ENCODE assay signal across 15 mouse cellular contexts in the genomic region with DNA sequence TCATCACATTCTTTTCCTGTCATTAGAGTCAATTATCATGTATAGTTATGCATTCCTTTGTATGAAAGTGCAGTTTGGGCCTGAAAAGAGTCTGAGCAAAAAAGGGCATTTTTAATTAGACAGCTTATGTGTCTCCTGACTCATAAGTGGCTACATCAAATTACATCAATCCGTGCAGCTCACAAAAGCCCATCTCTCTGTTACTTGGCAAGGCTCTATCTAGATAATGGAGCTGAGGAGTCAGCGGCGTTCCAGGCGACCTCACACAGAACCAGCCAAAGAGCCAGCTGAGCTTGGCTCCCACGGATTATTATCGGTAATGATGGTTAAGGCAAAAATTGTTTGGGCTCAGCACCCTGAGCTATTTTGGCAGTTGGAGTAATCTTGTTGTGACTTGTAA.
DNase-seq lines count a peak whose midpoint lies in the region; ATAC-seq lines count a peak whose summit lies in the region.
"Had no signal": no experiment of that assay in that cellular context is flagged by ENCODE, and none has a peak within 500 bp of the region (broad histone marks: within the 10 kb centered on the region; RNA-seq: fewer than 3 reads in every experiment).

No protein-coding gene starts in this region.

- no peak overlapping the region for H3K4me3 ChIP-seq in embryonic facial prominence, embryonic 15.5 days (replicated peaks)
- H3K4me3 ChIP-seq: embryonic facial prominence, embryonic 12.5 days; intestine, embryonic 15.5 days; midbrain, embryonic 13.5 days had no signal

- no peaks in the 10 kb centered on the region for H3K27me3 ChIP-seq in embryonic facial prominence, embryonic 15.5 days
- H3K27me3 ChIP-seq: embryonic facial prominence, embryonic 12.5 days; intestine, embryonic 15.5 days; midbrain, embryonic 13.5 days had no signal

- H3K9me3 ChIP-seq in embryonic facial prominence, embryonic 15.5 days (replicated peaks): no peaks in the 10 kb centered on the region
- H3K9me3 ChIP-seq: embryonic facial prominence, embryonic 12.5 days; intestine, embryonic 15.5 days; midbrain, embryonic 13.5 days had no signal

- H3K9ac ChIP-seq in embryonic facial prominence, embryonic 15.5 days: no peak overlapping the region
- H3K9ac ChIP-seq: embryonic facial prominence, embryonic 12.5 days; intestine, embryonic 15.5 days; lung, embryonic 14.5 days; midbrain, embryonic 13.5 days had no signal

- H3K4me2 ChIP-seq in embryonic facial prominence, embryonic 15.5 days (replicated peaks): no peak overlapping the region
- H3K4me2 ChIP-seq: embryonic facial prominence, embryonic 12.5 days; intestine, embryonic 15.5 days; liver, embryonic 11.5 days; lung, embryonic 14.5 days; midbrain, embryonic 13.5 days had no signal

- no peak overlapping the region for H3K27ac ChIP-seq in embryonic facial prominence, embryonic 15.5 days (replicated peaks)
- H3K27ac ChIP-seq: embryonic facial prominence, embryonic 12.5 days; intestine, embryonic 15.5 days; midbrain, embryonic 13.5 days had no signal

- WGBS in embryonic facial prominence, embryonic 15.5 days: 48% methylated on average over 6 of the region's 6 CpGs

- H3K36me3 ChIP-seq in embryonic facial prominence, embryonic 15.5 days: no peaks in the 10 kb centered on the region
- H3K36me3 ChIP-seq: embryonic facial prominence, embryonic 12.5 days; intestine, embryonic 15.5 days; midbrain, embryonic 13.5 days had no signal

- no peaks in the 10 kb centered on the region for H3K4me1 ChIP-seq in embryonic facial prominence, embryonic 15.5 days
- H3K4me1 ChIP-seq: embryonic facial prominence, embryonic 12.5 days; intestine, embryonic 15.5 days; midbrain, embryonic 13.5 days had no signal

- peak; percentile 24; the same call in 1 of the 2 replicates for ATAC-seq in embryonic facial prominence, embryonic 15.5 days (ENCODE audit: insufficient number of reproducible peaks, low FRiP score, low TSS enrichment, low read depth)
- ATAC-seq: intestine, embryonic 15.5 days; midbrain, embryonic 13.5 days had no signal

- DNase-seq in kidney, adult 11 months: peak; percentile 3
- no peak for DNase-seq in kidney, postnatal 10 days
- DNase-seq in testis, postnatal 14 days (ENCODE audit: low spot score): peak; percentile 43
- no peak for DNase-seq in testis, postnatal 10 days (ENCODE audit: low spot score)
- peak; percentile 56 for DNase-seq in retina, postnatal 1 day
- DNase-seq in frontal cortex, adult 2 months (ENCODE audit: extremely low spot score in 1 of 2, low spot score in 1 of 2): no peak
- DNase-seq: adrenal gland, postnatal 14 days; cerebellum, postnatal 36 days; layer of hippocampus, adult 9-11 months; lung, embryonic 14.5 days had no signal

Comparison
In these comparisons a context has a peak if more than half of its experiments do, and no peak if none do; other contexts are left out.
1. DNase-seq: peak in kidney, adult 11 months (single experiment), testis, postnatal 14 days (single experiment) and retina, postnatal 1 day (single experiment); none in kidney, postnatal 10 days (single experiment), testis, postnatal 10 days (single experiment) and frontal cortex, adult 2 months (0 of 2).